Mouse (Mus musculus) liver, adult 2 months (tissue): Measurements from ENCODE around the gene I0C0044D17Rik. TPM values are rescaled to one million over a fixed set of nuclear protein-coding genes. Genes with fewer than 3 reads are reported as not detected.

Experiments used
- DNase-seq: peaks from one replicate; pipeline ENCODE4 v3.0.0-alpha.2; 2011; ENCODE audit warnings: low read depth, low spot score; ENCODE audit errors: extremely low read depth
- H3K27ac ChIP-seq: fragments of 200-500 bp; replicated peaks from 2 replicates; pipeline ENCODE4 v1.5.1; 2012; ENCODE audit warnings: low read depth, mild to moderate bottlenecking, control low read depth, inconsistent platforms, low read length; ENCODE audit not compliant: insufficient read depth
- H3K27me3 ChIP-seq: fragments of 200-500 bp; 2 replicates; pipeline ENCODE4 v1.6.1; 2012; ENCODE audit warnings: mild to moderate bottlenecking, moderate library complexity, low read length, inconsistent platforms; ENCODE audit not compliant: control insufficient read depth, insufficient read depth
- H3K36me3 ChIP-seq: fragments of 200-500 bp; 2 replicates; pipeline ENCODE4 v1.6.1; 2012; ENCODE audit warnings: low read length, inconsistent platforms; ENCODE audit not compliant: control insufficient read depth, insufficient read depth
- H3K4me1 ChIP-seq: fragments of 200-500 bp; 2 replicates; pipeline ENCODE4 v1.6.1; 2011; ENCODE audit warnings: low read length; ENCODE audit not compliant: control insufficient read depth, insufficient read depth
- H3K4me3 ChIP-seq: fragments of 200-500 bp; 2 replicates; pipeline ENCODE4 v1.5.1; 2011; ENCODE audit warnings: low read depth, mild to moderate bottlenecking, control low read depth, low read length, moderate library complexity; ENCODE audit not compliant: insufficient read depth
- H3K79me2 ChIP-seq: fragments of 200-500 bp; 2 replicates; pipeline ENCODE4 v1.6.1; 2012; ENCODE audit warnings: inconsistent platforms, mild to moderate bottlenecking, low read length, moderate library complexity; ENCODE audit not compliant: control insufficient read depth, insufficient read depth
- H3K9ac ChIP-seq: fragments of 200-500 bp; 2 replicates; pipeline ENCODE4 v1.6.1; 2012; ENCODE audit warnings: low read depth, mild to moderate bottlenecking, control low read depth, inconsistent platforms, low read length
- CTCF ChIP-seq: fragments of 200-500 bp; IDR thresholded peaks from 2 replicates; pipeline ENCODE4 v1.5.1; 2011; ENCODE audit warnings: low read depth, low read length, control low read depth
- POLR2A ChIP-seq: fragments of 200-500 bp; IDR thresholded peaks from 2 replicates; pipeline ENCODE4 v1.6.1; 2011; ENCODE audit warnings: low read length, control low read depth; ENCODE audit not compliant: insufficient read depth; ENCODE audit errors: extremely low read depth
- WGBS: fragments of 180-500 bp; shearing (Covaris S2); methylation state at CpG from one replicate; pipeline ENCODE4 v1.1.7; 2018; 5-methylcytosine and 5-hydroxymethylcytosine counted together
- polyA plus RNA-seq: library from polyadenylated mRNA; depleted of rRNA; stranded (reverse); fragments of >200 nt; gene quantifications from 2 replicates; pipeline ENCODE4 v1.2.3, GENCODE M21; 2012
- total RNA-seq: library from RNA; depleted of rRNA; stranded (reverse); fragments of >200 nt; gene quantifications from 2 replicates; pipeline ENCODE4 v1.2.3, GENCODE M21; 2014

I0C0044D17Rik gene
- total and polyA plus RNA-seq, 2 experiments: not detected

- TF ChIP-seq POLR2A (no peak), CTCF (no peak)
- no peak overlapping the region for H3K4me3 ChIP-seq
- 70% methylated on average over 5 of the region's 5 CpGs for WGBS
- no peaks in the 10 kb centered on the region for H3K36me3 ChIP-seq
- H3K4me1 ChIP-seq: no peaks in the 10 kb centered on the region
- DNase-seq: no peak
- no peaks in the 10 kb centered on the region for H3K27me3 ChIP-seq
- no peak overlapping the region for H3K9ac ChIP-seq
- no peak overlapping the region for H3K27ac ChIP-seq
- no peaks in the 10 kb centered on the region for H3K79me2 ChIP-seq
These were observed 12.9 kb upstream of the I0C0044D17Rik start for GRCm38 (mm10) chr4:98836519-98836918.

- H3K9ac ChIP-seq: no peak overlapping the region
These were observed 11.1 kb upstream of the I0C0044D17Rik start for GRCm38 (mm10) chr4:98834782-98835181.

GRCm38 (mm10) chr4:98831726-98832125 lies 8.1 kb upstream of the I0C0044D17Rik start:
- TF ChIP-seq POLR2A (no peak), CTCF (no peak)
- 74% methylated on average over 1 of the region's 1 CpGs for whole genome bisulfite sequencing
- Histone ChIP-seq H3K79me2 (no peaks in the 10 kb centered on the region), H3K36me3 (no peaks in the 10 kb centered on the region), H3K4me3 (no peak overlapping the region), H3K9ac (no peak overlapping the region), H3K27me3 (no peaks in the 10 kb centered on the region), H3K4me1 (no peaks in the 10 kb centered on the region), H3K27ac (no peak overlapping the region)
- DNase-seq: no peak

More at GRCm38 (mm10) chr4:98834782-98835181, 11.1 kb upstream of the I0C0044D17Rik start:
- Histone ChIP-seq H3K4me1 (no peaks in the 10 kb centered on the region), H3K27me3 (no peaks in the 10 kb centered on the region), H3K36me3 (no peaks in the 10 kb centered on the region), H3K27ac (no peak overlapping the region), H3K79me2 (no peaks in the 10 kb centered on the region), H3K4me3 (no peak overlapping the region)
- 54% methylated on average over 4 of the region's 4 CpGs for WGBS
- no peak for DNase-seq
- no peak for TF ChIP-seq POLR2A
- TF ChIP-seq CTCF: no peak

GRCm38 (mm10) chr4:98826701-98827100 lies 3.1 kb upstream of the I0C0044D17Rik start:
- Histone ChIP-seq H3K27ac (no peak overlapping the region), H3K4me1 (no peaks in the 10 kb centered on the region), H3K36me3 (no peaks in the 10 kb centered on the region), H3K27me3 (no peaks in the 10 kb centered on the region), H3K9ac (no peak overlapping the region), H3K79me2 (no peaks in the 10 kb centered on the region), H3K4me3 (no peak overlapping the region)
- 65% methylated on average over 3 of the region's 3 CpGs for WGBS
- no peak for DNase-seq
- no peak for TF ChIP-seq POLR2A
- TF ChIP-seq CTCF: no peak

- Histone ChIP-seq H3K9ac (no peak overlapping the region), H3K36me3 (no peaks in the 10 kb centered on the region), H3K79me2 (no peaks in the 10 kb centered on the region), H3K27ac (no peak overlapping the region), H3K27me3 (peaks cover 2% of the 10 kb centered on the region; the same call in 1 of the 2 replicates), H3K4me1 (no peaks in the 10 kb centered on the region), H3K4me3 (no peak overlapping the region)
- TF ChIP-seq CTCF: no peak
- no peak for TF ChIP-seq POLR2A
- 90% methylated on average over 3 of the region's 3 CpGs for WGBS
- DNase-seq: no peak
These were observed 593 bp downstream of the I0C0044D17Rik start for GRCm38 (mm10) chr4:98823047-98823446.

GRCm38 (mm10) chr4:98822478-98822877 lies 1.2 kb downstream of the I0C0044D17Rik start:
- 74% methylated on average over 3 of the region's 3 CpGs for WGBS
- no peak overlapping the region for H3K4me3 ChIP-seq

More at GRCm38 (mm10) chr4:98822478-98822877, 1.2 kb downstream of the I0C0044D17Rik start:
- H3K27ac ChIP-seq: no peak overlapping the region
- H3K9ac ChIP-seq: no peak overlapping the region
- no peaks in the 10 kb centered on the region for H3K79me2 ChIP-seq
- no peaks in the 10 kb centered on the region for H3K36me3 ChIP-seq
- peaks cover 4% of the 10 kb centered on the region for H3K27me3 ChIP-seq
- H3K4me1 ChIP-seq: no peaks in the 10 kb centered on the region
- no peak for DNase-seq
- TF ChIP-seq POLR2A (no peak), CTCF (no peak)
